Mouse (Mus musculus): ENCODE data around the gene Hus1. TPM values are rescaled to one million over a fixed set of nuclear protein-coding genes. Genes with fewer than 3 reads are reported as not detected.

Gene Hus1
- polyA plus RNA-seq (2012; fragmentation: generic; extraction: Trizol): 1 to 10 TPM in 1 of 2 experiments, under 1 TPM in 1; 0.54 to 2.9 TPM

GRCm38 (mm10) chr11:9010853-9011339 lies at the start of gene Hus1:
Gene Hus1 (minus strand): TSS chr11:9011191.

GRCm38 (mm10) chr11:9048703-9049060 lies 37.7 kb upstream of the Hus1 start, which contains the start of gene Sun3:
Gene Sun3 (minus strand): TSS chr11:9048991.

GRCm38 (mm10) chr11:9048011-9048702 lies 37.2 kb upstream of the Hus1 start, which contains the start of gene Gm11992:
Gene Gm11992 (plus strand): TSS chr11:9048594.

GRCm38 (mm10) chr11:8973166-8973565 lies 37.8 kb downstream of the Hus1 start, which contains the start of gene Pkd1l1:
Gene Pkd1l1 (minus strand): TSS chr11:8973266.

Other genes with a start within 250 kb of the Hus1 start
- under 1 TPM; 0.02 TPM for gene Pkd1l1, start 37.9 kb downstream of the Hus1 start, polyA plus RNA-seq (2012; fragmentation: generic; extraction: Trizol)
- gene Gm11992, start 37.4 kb upstream of the Hus1 start, polyA plus RNA-seq (2012; fragmentation: generic; extraction: Trizol): under 1 TPM in 1 of 2 experiments, not detected in 1; 0.07 TPM
- not detected for gene Sun3, start 37.8 kb upstream of the Hus1 start, polyA plus RNA-seq (2012; fragmentation: generic; extraction: Trizol)
- 10 to 100 TPM in 1 of 2 experiments, 1 to 10 TPM in 1; 3.3 to 46.8 TPM for gene Upp1, start 106.9 kb upstream of the Hus1 start, polyA plus RNA-seq (2012; fragmentation: generic; extraction: Trizol)
- gene Abca13, start 180.8 kb upstream of the Hus1 start, polyA plus RNA-seq (2012; fragmentation: generic; extraction: Trizol): under 1 TPM in 1 of 2 experiments, not detected in 1; 0.01 TPM